Mouse (Mus musculus) C2C12 (cell line): ENCODE data around the gene Gm765.

ENCODE experiments used
- CEBPB ChIP-seq: IDR thresholded peaks from one replicate; pipeline ENCODE4 v1.6.1; 2011; ENCODE audit warnings: low read depth, mild to moderate bottlenecking, control low read depth, moderate library complexity
- CTCF ChIP-seq: IDR thresholded peaks from one replicate; pipeline ENCODE4 v1.5.1; 2011; ENCODE audit not compliant: control insufficient read depth, insufficient read depth, insufficient read length
- FOSL1 ChIP-seq: IDR thresholded peaks from one replicate; pipeline ENCODE4 v1.8.0; 2011; ENCODE audit warnings: mild to moderate bottlenecking, low read length; ENCODE audit not compliant: poor library complexity, insufficient read depth, severe bottlenecking
- MYOG ChIP-seq: IDR thresholded peaks from one replicate; pipeline ENCODE4 v1.6.1; 2011; ENCODE audit not compliant: control insufficient read depth, insufficient read length; ENCODE audit errors: extremely low read depth
- USF1 ChIP-seq: IDR thresholded peaks from one replicate; pipeline ENCODE4 v1.6.1; 2011; ENCODE audit warnings: low read depth, mild to moderate bottlenecking, control low read depth, moderate library complexity

DNA sequence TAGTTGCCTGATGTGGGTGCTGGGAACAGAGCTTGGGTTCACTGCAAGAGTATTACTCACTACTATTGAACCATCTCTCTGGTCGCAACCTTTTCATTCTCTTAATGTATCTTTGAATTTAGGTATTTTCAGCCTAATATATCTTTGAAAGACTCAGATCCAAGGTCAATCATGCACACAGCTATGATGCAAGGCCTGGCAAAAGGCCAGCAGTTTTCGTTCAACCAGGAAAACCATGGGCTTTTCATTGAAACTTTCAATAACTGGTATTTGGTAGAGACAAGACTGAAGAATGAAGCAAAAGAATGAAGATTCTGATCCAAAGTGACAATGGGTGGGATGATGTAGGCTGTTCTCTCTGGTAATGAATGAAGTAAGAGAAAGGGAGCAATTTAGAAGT, 143.8 kb downstream of the Gm765 start:
- TF ChIP-seq CTCF (no peak), CEBPB (no peak), MYOG (no peak), USF1 (no peak), FOSL1 (no peak)
